Mouse (Mus musculus): ENCODE measurements around the gene Zc3hc1. TPM values are rescaled to one million over a fixed set of nuclear protein-coding genes. Genes with fewer than 3 reads are reported as not detected.

Gene Zc3hc1
- polyA plus RNA-seq, 1 experiment from 2014 or later, result 38.9 TPM

DNA sequence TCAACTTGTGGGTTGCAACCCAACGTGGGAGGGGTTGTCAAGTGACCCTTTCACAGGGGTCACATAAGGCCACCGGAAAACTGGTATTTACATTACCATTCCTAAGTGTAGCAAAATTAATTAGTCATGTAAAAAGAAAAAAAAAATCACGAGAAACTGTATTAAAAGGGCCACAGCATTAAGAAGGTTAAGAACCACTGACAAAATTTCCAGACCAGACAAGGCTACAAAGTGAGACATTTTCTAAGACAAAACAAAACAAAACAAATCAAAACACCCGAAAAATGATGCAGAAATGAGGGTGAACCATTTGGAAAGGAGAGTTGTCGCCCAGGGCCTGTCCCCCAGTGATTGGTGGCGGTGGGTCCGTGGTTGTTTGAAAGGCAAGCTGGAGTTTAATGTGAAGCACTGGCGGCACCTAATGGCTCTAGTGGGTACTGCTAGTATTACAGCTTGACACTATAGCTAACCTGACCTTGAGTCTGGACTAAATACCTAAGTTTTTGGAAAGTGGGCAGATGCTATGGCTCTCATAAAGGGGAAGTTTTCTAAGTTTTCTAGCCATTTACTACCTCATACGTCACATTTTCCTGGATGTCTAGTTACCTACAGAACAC is 33.2 kb downstream of the Zc3hc1 start:
- 15% methylated on average over 9 of the region's 9 CpGs for WGBS
- peak overlapping the region; percentile 24; the same call in 1 of the 2 replicates for H3K4me2 ChIP-seq (ENCODE audit: low read depth, low read length)

DNA sequence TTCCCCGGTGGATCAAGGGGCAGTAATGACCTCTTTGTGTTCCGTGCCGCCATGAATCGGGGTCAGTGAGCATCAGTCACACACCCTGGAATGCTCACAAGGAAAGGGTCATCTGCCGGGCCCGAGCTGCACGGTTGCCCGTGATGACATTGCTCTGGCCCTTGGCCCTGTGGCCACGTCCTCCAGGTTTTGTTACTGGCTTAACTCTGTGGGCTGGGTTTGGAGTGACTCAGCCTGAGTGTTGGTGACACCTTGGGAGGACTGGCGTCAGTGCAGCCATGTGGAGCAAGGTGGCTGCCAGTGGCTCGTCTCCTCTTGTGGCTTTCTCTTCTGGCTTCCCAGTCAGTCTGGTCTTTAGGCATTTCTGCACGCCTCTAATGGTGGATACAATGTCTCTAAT is 34.1 kb downstream of the Zc3hc1 start:
- ATAC-seq (ENCODE audit: insufficient read depth, low FRiP score), result 0 out of 2 replicates have a peak, but pooled peaks have one; percentile 24

More for the DNA sequence above, 33.2 kb downstream of the Zc3hc1 start:
- no peaks in the 10 kb centered on the region for H3K36me3 ChIP-seq (ENCODE audit: control insufficient read depth, insufficient read depth, low read length)
- no peak overlapping the region for H3K27ac ChIP-seq (ENCODE audit: low read length)
- ATAC-seq (ENCODE audit: insufficient read depth, low FRiP score), result peak; percentile 63; the same call in 1 of the 2 replicates
- no peak overlapping the region for H3K4me3 ChIP-seq (replicated peaks; ENCODE audit: low read length)
- H3K9me3 ChIP-seq (replicated peaks; ENCODE audit: control insufficient read depth, low read length), result no peaks in the 10 kb centered on the region
- no peaks in the 10 kb centered on the region for H3K4me1 ChIP-seq (ENCODE audit: control insufficient read depth, insufficient read depth, low read length)
- no peaks in the 10 kb centered on the region for H3K27me3 ChIP-seq (ENCODE audit: control insufficient read depth, insufficient read depth, low read length)
- H3K9ac ChIP-seq (ENCODE audit: low read length), result no peak overlapping the region

DNA sequence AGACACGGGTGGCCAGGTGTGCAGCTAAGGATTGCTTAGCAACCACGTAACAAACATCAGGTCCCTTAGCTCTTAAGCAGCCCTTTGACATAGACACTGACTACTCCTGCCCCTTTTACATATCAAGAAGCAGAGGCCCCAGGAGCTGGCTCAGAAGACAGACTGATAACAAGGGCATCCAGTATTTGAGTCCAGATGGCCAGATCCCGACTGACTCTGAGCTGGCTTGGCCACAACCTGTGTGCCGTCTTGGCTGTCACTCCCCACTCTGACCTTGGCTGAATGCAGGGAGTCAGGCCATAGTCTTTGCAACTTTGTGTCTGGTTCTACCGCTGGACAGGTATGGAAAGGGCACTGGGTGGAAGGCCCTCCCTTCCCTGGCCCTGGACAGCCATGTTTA is 34.7 kb downstream of the Zc3hc1 start:
- Histone ChIP-seq H3K36me3 (ENCODE audit: control insufficient read depth, insufficient read depth, low read length) (no peaks in the 10 kb centered on the region), H3K9ac (ENCODE audit: low read length) (no peak overlapping the region), H3K9me3 (replicated peaks; ENCODE audit: control insufficient read depth, low read length) (no peaks in the 10 kb centered on the region), H3K27ac (ENCODE audit: low read length) (no peak overlapping the region), H3K4me3 (replicated peaks; ENCODE audit: low read length) (no peak overlapping the region), H3K27me3 (ENCODE audit: control insufficient read depth, insufficient read depth, low read length) (no peaks in the 10 kb centered on the region), H3K4me1 (ENCODE audit: control insufficient read depth, insufficient read depth, low read length) (no peaks in the 10 kb centered on the region), H3K4me2 (ENCODE audit: low read depth, low read length) (no peak overlapping the region)
- no peak for ATAC-seq (ENCODE audit: insufficient read depth, low FRiP score)
- 67% methylated on average over 5 of the region's 5 CpGs for WGBS

More for the DNA sequence above, 34.1 kb downstream of the Zc3hc1 start:
- no peak overlapping the region for H3K27ac ChIP-seq (ENCODE audit: low read length)
- no peak overlapping the region for H3K9ac ChIP-seq (ENCODE audit: low read length)
- H3K36me3 ChIP-seq (ENCODE audit: control insufficient read depth, insufficient read depth, low read length), result no peaks in the 10 kb centered on the region
- 86% methylated on average over 12 of the region's 12 CpGs for WGBS
- no peaks in the 10 kb centered on the region for H3K9me3 ChIP-seq (replicated peaks; ENCODE audit: control insufficient read depth, low read length)
- H3K27me3 ChIP-seq (ENCODE audit: control insufficient read depth, insufficient read depth, low read length), result no peaks in the 10 kb centered on the region
- H3K4me2 ChIP-seq (ENCODE audit: low read depth, low read length), result no peak overlapping the region
- no peaks in the 10 kb centered on the region for H3K4me1 ChIP-seq (ENCODE audit: control insufficient read depth, insufficient read depth, low read length)
- H3K4me3 ChIP-seq (replicated peaks; ENCODE audit: low read length), result no peak overlapping the region

DNA sequence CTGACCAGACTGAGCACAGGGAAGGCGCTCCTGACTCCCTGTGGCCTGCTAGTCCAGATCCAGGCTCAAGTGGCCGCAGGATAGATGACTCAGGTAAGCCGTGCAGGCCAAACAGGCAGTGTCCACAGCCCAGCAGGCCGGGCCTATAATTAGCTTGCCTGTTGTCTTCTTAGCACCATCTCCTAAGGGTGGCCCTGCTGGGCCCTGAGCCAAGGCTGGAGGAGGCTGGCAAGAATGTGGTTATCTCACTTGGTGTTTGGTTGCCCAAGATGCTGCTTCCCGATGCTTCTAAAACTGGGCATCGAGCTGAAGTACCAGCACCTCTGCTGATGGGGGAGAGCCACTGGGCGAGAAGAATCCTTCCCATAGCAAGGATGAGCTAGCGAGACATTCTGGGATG is 35.1 kb downstream of the Zc3hc1 start:
- Histone ChIP-seq H3K4me2 (ENCODE audit: low read depth, low read length) (no peak overlapping the region), H3K27ac (ENCODE audit: low read length) (no peak overlapping the region), H3K36me3 (ENCODE audit: control insufficient read depth, insufficient read depth, low read length) (no peaks in the 10 kb centered on the region), H3K9ac (ENCODE audit: low read length) (no peak overlapping the region), H3K27me3 (ENCODE audit: control insufficient read depth, insufficient read depth, low read length) (no peaks in the 10 kb centered on the region), H3K9me3 (replicated peaks; ENCODE audit: control insufficient read depth, low read length) (no peaks in the 10 kb centered on the region), H3K4me1 (ENCODE audit: control insufficient read depth, insufficient read depth, low read length) (no peaks in the 10 kb centered on the region), H3K4me3 (replicated peaks; ENCODE audit: low read length) (no peak overlapping the region)
- ATAC-seq (ENCODE audit: insufficient read depth, low FRiP score), result no peak
- 84% methylated on average over 8 of the region's 8 CpGs for WGBS

DNA sequence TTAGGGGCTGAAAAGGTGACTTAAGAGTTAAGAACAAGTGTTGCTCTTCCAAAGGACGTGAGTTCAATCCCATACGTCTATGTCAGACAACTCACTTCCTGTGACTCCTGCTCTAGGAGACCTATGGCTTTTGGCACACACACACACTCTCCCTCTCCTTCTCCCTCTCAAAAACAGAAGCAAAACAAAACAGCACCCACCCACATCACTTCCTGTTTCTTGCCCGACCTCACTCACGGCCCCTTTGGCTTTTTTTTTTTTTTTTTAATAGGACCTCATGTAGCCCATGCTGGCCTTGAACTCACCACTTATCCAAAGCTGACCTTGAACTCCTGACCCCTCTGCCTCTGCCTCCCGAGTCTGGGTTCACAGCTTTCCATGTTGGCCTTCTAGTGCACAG is 36.1 kb downstream of the Zc3hc1 start:
- Histone ChIP-seq H3K4me3 (replicated peaks; ENCODE audit: low read length) (no peak overlapping the region), H3K4me1 (ENCODE audit: control insufficient read depth, insufficient read depth, low read length) (no peaks in the 10 kb centered on the region), H3K9me3 (replicated peaks; ENCODE audit: control insufficient read depth, low read length) (no peaks in the 10 kb centered on the region), H3K36me3 (ENCODE audit: control insufficient read depth, insufficient read depth, low read length) (no peaks in the 10 kb centered on the region), H3K27ac (ENCODE audit: low read length) (no peak overlapping the region), H3K27me3 (ENCODE audit: control insufficient read depth, insufficient read depth, low read length) (no peaks in the 10 kb centered on the region), H3K9ac (ENCODE audit: low read length) (no peak overlapping the region), H3K4me2 (ENCODE audit: low read depth, low read length) (no peak overlapping the region)
- 25% methylated on average over 5 of the region's 5 CpGs for whole genome bisulfite sequencing
- no peak for ATAC-seq (ENCODE audit: insufficient read depth, low FRiP score)

DNA sequence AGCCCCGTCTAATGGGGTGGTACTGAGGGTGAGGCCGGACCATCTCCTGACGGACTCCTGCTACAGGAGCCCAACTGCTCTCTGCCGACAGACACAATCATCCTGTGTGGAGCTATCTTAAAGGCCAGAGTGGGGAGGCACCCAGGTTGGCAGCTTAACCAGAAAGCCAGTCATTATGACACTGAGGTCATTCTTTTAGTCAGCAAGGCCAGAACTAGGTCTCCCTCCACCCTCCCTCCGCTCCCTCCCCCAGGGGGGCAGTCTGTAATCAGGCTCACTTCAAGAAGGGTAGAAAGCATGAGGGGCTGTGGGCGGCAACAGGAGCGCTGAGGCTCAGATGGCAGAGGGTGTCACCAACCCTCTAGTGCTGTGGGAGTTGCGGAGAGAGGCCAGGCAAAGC is 37.2 kb downstream of the Zc3hc1 start:
- Histone ChIP-seq H3K9ac (ENCODE audit: low read length) (no peak overlapping the region), H3K36me3 (ENCODE audit: control insufficient read depth, insufficient read depth, low read length) (no peaks in the 10 kb centered on the region), H3K4me2 (ENCODE audit: low read depth, low read length) (no peak overlapping the region), H3K27me3 (ENCODE audit: control insufficient read depth, insufficient read depth, low read length) (no peaks in the 10 kb centered on the region), H3K27ac (ENCODE audit: low read length) (no peak overlapping the region), H3K4me1 (ENCODE audit: control insufficient read depth, insufficient read depth, low read length) (no peaks in the 10 kb centered on the region), H3K9me3 (replicated peaks; ENCODE audit: control insufficient read depth, low read length) (no peaks in the 10 kb centered on the region), H3K4me3 (replicated peaks; ENCODE audit: low read length) (no peak overlapping the region)
- no peak for ATAC-seq (ENCODE audit: insufficient read depth, low FRiP score)
- 73% methylated on average over 8 of the region's 8 CpGs for WGBS

DNA sequence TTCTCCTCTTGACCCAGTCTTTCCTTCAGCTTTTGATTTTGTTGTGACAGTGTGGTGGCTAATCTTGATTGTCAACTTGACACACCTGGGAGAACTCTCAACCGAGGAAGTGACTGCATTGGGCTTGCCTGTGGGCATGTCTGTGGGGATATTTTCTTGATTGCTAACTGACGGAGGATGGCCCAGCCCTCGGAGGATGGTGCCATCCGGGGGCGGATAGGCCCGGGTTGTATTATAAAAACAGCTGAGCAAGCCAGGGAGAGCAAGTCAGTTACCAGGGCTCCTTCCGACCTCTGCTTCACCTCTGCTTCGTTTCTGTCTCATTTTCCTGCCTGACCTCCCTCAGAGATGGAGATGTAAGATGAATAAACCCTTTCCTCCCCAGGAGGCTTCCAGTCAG is 38.1 kb downstream of the Zc3hc1 start:
- H3K9ac ChIP-seq (ENCODE audit: low read length), result no peak overlapping the region; the same call in 1 of the 2 replicates
- H3K27ac ChIP-seq (ENCODE audit: low read length), result no peak overlapping the region
- H3K4me2 ChIP-seq (ENCODE audit: low read depth, low read length), result no peak overlapping the region
- H3K4me1 ChIP-seq (ENCODE audit: control insufficient read depth, insufficient read depth, low read length), result no peaks in the 10 kb centered on the region
- H3K9me3 ChIP-seq (replicated peaks; ENCODE audit: control insufficient read depth, low read length), result no peaks in the 10 kb centered on the region
- H3K27me3 ChIP-seq (ENCODE audit: control insufficient read depth, insufficient read depth, low read length), result no peaks in the 10 kb centered on the region
- no peaks in the 10 kb centered on the region for H3K36me3 ChIP-seq (ENCODE audit: control insufficient read depth, insufficient read depth, low read length)
- ATAC-seq (ENCODE audit: insufficient read depth, low FRiP score), result no peak
- no peak overlapping the region for H3K4me3 ChIP-seq (replicated peaks; ENCODE audit: low read length)
- 48% methylated on average over 8 of the region's 8 CpGs for WGBS

DNA sequence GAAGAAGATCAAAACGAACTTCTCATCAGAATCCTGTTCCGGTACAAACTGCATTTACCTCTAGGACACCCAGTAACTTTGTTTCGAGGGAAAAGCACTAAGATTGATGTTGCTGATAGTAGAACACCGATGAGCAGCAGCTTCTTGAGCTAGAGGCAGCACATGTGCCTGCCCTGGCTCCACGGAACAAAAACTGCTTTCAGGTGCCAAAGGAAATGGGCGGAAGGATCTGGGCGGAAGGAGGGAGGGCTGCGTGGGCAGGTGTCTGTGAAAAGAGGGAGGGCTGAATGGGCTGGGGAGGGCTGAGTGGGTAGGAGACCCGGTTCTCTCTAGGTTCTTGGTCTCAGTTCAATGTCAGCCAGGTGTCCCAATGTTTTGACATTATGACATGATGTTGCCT is 39.5 kb downstream of the Zc3hc1 start:
- ATAC-seq (ENCODE audit: insufficient read depth, low FRiP score), result no peak

DNA sequence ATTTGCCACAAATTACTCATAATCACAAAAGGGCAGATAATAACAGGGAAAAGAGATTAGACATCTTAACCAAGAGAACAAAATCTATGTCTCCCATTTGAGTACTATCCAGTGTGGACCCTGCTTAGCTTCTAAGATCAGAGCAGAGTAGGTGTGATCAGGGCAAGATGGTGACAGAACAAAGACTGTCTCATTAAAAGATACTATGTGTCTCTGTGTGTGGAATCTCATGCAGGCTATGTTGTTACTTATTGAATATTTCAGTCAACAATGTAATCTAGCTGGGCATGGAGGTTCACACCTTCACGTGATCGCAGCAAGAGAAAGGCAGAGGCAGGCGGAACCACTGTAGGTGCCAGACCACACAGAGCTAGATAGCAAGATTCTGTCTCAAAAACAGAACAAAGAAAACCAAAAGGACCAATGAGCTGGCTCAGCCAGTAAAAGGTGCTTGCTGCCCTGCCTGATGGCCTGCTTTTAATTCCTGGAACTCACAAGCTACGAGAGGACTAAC is 43.5 kb downstream of the Zc3hc1 start:
- WGBS, result 77% methylated on average over 4 of the region's 4 CpGs
- Histone ChIP-seq H3K36me3 (ENCODE audit: control insufficient read depth, insufficient read depth, low read length) (no peaks in the 10 kb centered on the region), H3K9ac (ENCODE audit: low read length) (no peak overlapping the region), H3K9me3 (replicated peaks; ENCODE audit: control insufficient read depth, low read length) (no peaks in the 10 kb centered on the region), H3K27ac (ENCODE audit: low read length) (no peak overlapping the region), H3K27me3 (ENCODE audit: control insufficient read depth, insufficient read depth, low read length) (no peaks in the 10 kb centered on the region), H3K4me3 (replicated peaks; ENCODE audit: low read length) (no peak overlapping the region), H3K4me2 (ENCODE audit: low read depth, low read length) (no peak overlapping the region), H3K4me1 (ENCODE audit: control insufficient read depth, insufficient read depth, low read length) (no peaks in the 10 kb centered on the region)
- ATAC-seq (ENCODE audit: insufficient read depth, low FRiP score), result no peak

More for the DNA sequence above, 39.5 kb downstream of the Zc3hc1 start:
- H3K4me1 ChIP-seq (ENCODE audit: control insufficient read depth, insufficient read depth, low read length), result no peaks in the 10 kb centered on the region
- WGBS, result 65% methylated on average over 9 of the region's 9 CpGs
- H3K36me3 ChIP-seq (ENCODE audit: control insufficient read depth, insufficient read depth, low read length), result no peaks in the 10 kb centered on the region
- H3K9ac ChIP-seq (ENCODE audit: low read length), result no peak overlapping the region
- no peaks in the 10 kb centered on the region for H3K27me3 ChIP-seq (ENCODE audit: control insufficient read depth, insufficient read depth, low read length)
- no peak overlapping the region for H3K27ac ChIP-seq (ENCODE audit: low read length)
- H3K4me2 ChIP-seq (ENCODE audit: low read depth, low read length), result no peak overlapping the region
- H3K9me3 ChIP-seq (replicated peaks; ENCODE audit: control insufficient read depth, low read length), result no peaks in the 10 kb centered on the region
- H3K4me3 ChIP-seq (replicated peaks; ENCODE audit: low read length), result no peak overlapping the region
